Mouse (Mus musculus): ENCODE measurements at regions not wholly inside any gene's neighbourhood (a gene's known extent, or its start where the extent isn't known, plus 50 kb on each side); places are given as distances from the start of the nearest gene placed in this dataset.

DNA sequence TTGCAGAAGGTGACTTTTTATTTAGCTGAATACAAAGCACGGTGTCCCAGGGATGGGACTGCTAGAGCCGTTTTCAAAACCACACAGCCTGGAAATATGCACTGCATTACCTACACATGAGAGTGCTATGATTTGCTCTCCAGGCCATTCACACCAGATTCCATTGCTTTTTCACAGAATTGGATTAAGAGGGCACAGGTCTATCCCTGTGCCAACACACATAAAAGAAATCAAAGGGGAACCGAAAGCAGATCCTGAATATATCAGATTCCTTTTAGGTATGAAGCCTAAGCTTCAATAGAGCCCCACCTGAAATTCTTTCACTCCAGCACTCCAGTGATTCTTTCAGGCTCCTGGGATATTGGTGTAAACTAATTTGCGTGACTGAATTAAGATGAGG lies 606.2 kb upstream of the Crim1 start:
- DNase-seq (ENCODE audit: low spot score in 2 of 2): no peak

DNA sequence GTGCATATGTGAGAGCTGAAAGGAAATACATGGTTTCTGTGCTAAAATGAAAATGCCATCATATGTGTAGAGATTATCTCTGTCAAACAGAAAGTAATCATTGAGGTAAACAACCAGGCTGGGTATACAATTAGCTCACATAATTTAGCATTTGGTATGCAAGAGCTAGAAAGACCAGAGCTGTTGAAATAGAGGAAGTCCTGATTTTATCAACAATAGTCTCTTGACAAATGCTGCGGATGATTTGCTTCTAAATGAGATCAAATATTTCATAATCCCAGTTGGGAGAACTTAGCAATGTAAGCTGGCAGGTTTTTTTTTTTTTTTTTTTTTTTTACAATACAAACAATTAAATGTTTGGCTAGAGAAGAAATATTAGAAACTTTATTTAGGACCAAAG lies 603.6 kb upstream of the Crim1 start:
- no peak for DNase-seq (ENCODE audit: low spot score in 2 of 2)

DNA sequence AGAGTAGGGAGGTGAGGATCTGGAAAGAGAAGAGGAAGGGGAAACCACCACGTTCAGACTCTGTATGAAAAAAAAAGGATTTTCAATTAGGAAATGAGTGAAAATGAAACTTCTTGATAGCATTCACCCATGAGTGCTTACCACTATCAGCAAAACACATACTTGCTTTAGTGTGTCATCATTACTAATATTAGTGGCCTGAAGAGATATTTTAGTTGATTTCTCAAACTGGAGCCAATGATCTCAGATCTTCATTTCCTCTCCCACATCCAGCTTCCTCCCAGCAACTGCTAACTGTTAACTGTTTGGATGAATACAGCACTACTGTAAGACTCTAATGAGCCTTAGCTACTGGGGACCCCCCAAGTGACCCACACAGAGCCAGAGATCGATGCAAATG lies 576.6 kb upstream of the Crim1 start:
- DNase-seq (ENCODE audit: low spot score in 2 of 2): no peak

DNA sequence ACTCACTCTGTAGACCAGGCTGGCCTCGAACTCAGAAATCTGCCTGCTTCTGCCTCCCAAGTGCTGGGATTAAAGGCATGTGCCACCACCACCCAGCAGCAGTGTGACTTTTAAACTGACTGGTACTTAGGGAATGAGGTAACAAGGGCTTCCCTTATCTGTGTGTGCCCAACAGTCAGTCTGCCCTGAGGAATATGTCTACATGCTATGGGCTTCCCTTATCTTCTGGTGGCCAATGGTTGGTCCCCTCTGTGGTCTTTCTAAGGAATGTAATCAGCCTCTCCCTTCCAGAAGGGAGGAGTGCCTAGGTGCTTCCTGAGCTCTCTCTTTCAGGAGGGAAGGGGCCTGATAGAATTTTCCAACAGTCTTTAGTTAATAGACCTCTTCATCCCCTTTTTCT lies 575.9 kb upstream of the Crim1 start:
- DNase-seq (ENCODE audit: low spot score in 2 of 2): no peak

DNA sequence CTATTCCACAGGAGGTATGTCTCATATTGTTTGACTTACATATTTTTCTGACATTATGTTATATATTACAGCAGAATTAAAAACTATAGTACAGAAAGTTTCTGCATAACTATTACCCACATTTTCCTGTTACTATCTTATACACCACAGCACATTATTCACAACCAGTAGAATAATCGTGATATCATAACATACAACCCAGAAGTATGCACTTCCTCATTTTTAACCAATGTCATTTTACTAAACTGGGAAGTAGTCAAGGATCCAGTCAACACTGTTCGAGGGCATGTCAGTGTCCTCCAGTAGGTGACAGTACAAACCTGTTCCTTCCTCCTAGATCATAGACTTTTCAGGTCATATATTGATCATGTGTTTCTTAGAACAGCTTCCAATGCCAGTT lies 557.7 kb upstream of the Crim1 start:
- DNase-seq (ENCODE audit: low spot score in 2 of 2): no peak

GRCm38 (mm10) chr17:77648946-77649345 lies 551.1 kb upstream of the Crim1 start:
- peak in 1 of 2 experiments; percentile 11 for DNase-seq (ENCODE audit: low spot score in 2 of 2)

DNA sequence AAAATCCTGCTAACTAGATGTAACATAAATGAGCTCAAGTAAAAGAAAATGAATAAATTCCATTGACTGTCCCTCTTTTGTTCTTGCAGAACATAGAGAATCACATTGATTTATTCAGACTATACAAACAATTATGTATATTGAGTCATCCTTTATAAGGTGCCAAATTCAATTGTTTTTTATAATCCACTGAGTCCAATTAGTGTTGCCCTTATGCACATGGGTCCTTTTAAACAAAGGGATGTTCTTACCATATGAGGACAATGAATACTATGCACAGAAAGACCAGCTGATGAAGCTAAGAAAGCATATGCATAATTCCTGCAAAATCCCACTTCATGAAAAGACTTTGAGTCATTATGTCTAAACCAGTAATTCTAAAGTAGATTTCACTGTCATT lies 548.2 kb upstream of the Crim1 start:
- DNase-seq (ENCODE audit: low spot score in 2 of 2): no peak
